Mouse (Mus musculus): ENCODE data around the gene Abca1.

The Abca1 gene

DNA sequence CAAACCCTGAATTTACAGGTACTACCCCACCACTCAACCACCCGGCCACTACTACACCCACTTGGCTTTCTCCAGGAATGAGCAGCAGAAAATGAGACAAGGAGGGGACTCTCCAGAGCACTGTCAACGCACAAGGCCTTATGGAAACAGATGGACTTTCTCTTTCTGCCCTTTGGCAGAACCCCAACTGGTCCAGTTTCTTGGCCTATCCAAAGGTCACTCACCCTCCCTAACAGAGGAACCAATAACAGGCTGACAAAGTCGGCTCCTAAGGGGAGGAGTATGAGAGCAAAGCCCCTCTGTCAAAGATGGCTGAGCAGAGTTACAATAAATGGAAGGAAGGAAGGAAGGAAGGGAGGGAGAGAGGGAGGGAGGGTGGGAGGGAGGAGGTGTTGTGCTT lies 65.4 kb downstream of the Abca1 start:
- no peak for ATAC-seq (ENCODE audit: insufficient number of reproducible peaks, low FRiP score, low TSS enrichment)

DNA sequence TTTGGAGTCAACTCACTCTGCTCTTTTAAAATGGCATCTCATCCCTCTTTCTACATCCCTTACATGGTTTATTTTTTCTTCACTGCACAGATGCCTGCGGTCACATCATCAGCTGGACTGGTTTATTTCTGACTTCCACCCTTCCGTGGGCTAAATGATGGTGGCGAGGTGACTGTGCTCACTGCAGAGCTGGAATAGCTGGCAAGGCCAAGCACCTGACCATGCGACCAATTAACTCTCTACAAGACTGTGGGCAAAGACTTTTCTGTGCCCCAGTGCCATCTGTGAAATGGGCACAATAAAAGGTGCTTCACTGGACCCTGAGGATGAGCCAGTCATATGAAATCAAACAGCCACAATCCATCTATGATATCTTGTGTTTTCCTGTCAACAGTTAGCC lies 66.1 kb downstream of the Abca1 start:
- ATAC-seq (ENCODE audit: insufficient number of reproducible peaks, low FRiP score, low TSS enrichment): no peak

DNA sequence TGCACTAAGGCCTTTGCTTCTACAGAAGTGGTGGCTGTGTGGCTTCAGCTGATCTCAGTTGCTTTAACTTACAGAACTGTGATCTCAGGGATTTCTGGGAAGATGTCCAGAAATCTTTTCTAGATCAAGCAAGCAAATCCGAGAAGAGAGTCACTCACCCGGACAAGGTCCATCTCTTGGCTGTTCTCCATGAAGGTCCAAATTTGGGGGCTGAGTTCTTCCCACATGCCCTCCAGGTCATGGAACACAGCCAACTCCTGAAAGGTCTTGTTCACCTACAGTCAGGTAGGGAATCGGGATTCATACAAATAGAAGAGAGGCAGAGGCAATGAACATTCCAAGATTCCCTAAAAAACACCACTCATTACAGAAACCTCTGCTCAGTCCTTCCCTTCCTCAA lies 70.1 kb downstream of the Abca1 start:
- no peak for ATAC-seq (ENCODE audit: insufficient number of reproducible peaks, low FRiP score, low TSS enrichment)

DNA sequence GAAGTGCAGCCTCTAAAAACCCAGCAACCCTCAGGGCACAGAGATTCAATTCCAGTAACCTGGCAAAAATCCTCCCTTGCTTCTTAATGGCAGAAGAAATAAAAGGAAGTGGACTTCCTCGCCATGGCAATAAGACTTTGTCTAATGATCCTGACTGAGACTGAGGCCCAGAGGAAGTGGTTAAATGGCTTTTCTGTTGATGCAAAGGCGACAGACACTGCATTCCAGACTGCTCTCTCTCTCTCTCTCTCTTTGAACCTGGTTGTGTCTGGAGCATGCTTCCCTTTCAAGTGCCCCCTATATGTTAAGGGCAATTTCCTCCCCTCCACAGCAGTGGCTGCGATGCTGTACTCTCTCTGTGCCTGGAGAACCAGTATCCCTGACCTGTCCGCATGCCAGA lies 70.7 kb downstream of the Abca1 start:
- ATAC-seq (ENCODE audit: insufficient number of reproducible peaks, low FRiP score, low TSS enrichment): no peak

DNA sequence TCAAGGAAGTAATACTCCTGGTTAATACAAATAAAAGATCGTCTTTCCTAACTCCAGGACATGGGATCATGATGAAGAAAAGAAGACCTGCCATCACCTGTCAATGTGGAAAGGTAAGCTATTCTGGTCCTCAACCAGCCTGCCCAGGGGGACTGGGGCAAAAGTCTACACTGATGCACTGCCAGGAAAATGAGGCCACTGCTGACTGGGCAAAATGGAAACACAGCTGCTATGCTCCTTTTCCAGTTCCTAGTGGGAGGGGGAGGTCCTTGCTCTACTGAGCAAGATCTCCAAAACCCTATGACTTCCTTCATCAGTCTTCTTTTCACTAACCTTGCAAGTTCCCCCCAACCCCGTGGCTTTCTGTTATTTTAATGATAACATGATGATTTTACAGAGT lies 73.1 kb downstream of the Abca1 start:
- no peak for ATAC-seq (ENCODE audit: insufficient number of reproducible peaks, low FRiP score, low TSS enrichment)

DNA sequence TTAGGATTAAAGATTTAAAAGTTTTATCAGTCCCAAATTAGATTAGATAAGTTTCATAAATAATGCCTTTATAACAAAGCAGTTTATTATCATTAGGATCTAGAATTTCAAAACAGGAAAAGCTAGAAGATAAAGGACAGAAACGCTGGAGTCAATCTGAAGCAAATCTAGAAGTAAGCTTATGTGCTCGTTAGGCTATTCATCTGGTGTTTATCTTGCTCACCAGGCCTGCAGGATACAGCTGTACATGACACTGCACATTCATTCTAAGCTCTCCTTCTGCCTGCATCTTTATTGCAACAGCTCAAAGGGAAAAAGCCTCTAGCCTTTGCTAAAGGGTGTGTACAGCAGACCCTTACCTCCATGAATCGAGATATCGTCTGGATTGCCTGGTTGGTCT lies 74.1 kb downstream of the Abca1 start:
- no peak for ATAC-seq (ENCODE audit: insufficient number of reproducible peaks, low FRiP score, low TSS enrichment)

DNA sequence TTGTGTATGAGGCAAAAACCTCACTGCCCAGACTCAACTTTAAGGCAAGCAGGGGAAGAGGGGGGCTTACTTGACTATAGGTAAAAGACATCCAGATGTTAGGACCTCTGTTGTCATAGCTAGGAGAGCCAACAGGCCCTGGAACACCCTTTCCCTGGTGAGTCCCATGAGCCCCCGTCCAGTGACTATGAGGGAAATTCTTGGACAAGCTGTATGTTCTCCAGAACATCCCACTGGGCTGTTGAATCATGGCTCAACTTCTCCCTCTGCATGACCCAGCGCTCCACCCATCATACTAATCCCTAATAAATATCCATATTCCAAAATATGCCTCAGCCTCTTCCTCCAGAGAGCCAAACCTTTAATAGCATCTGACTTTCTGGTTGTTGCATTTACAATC lies 76.6 kb downstream of the Abca1 start:
- ATAC-seq (ENCODE audit: insufficient number of reproducible peaks, low FRiP score, low TSS enrichment): no peak

DNA sequence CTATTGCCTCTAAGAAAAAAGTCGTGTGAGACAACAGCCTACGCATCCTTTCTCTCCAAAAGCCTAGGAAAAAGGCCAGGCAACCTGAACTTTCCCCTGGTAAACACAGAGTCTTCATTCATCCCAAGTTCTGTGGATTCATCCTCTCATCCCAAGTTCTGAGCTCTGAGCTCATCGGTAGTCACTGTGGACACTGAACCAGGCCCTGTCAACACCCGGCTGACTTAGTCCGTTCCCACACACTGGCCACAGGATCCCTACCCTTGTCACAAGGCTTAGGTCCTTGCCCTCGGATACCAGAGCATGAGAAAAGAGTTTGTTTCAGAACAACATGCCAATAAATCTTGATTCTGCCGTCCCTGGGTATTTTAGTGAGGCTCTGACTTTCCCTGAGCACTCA lies 77.2 kb downstream of the Abca1 start:
- ATAC-seq (ENCODE audit: insufficient number of reproducible peaks, low FRiP score, low TSS enrichment): no peak

DNA sequence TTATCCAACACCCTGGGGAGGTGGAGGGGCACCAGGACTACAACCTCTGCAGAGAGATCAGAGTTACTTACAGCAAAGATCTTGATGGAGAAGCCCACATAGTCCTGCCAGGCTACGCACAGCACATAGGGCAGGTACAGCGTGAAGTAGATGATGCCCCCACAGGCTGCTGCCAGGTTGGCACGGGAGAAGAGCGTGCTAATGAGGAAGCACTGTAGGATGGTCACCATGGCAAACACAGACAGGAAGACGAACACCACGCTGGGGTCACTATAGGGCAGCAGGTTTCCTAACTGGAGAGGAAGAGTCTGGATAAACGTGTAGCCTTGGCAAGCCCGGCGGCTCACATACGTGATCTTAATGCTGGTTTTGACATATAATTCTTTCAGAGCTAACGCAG lies 77.8 kb downstream of the Abca1 start:
- no peak for ATAC-seq (ENCODE audit: insufficient number of reproducible peaks, low FRiP score, low TSS enrichment)

DNA sequence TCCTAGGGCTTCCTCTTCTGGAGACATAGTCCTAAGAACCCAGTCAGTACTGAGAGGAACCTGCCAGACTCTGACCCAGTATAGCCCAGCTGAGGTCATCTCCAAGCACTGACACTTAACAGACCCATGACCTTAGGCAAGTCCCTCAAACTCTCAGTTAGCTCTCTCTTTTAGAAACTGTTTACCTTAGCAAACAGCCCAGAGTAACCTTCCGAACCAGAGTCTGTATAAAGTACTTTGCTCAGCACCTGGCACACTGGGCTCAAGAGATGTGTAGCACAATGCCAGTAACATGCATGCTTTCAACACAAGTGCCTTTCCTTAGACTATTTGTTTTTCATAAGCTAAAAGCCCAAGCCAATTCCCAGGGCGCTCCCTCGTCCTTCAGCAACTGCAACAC lies 79.4 kb downstream of the Abca1 start:
- no peak for ATAC-seq (ENCODE audit: insufficient number of reproducible peaks, low FRiP score, low TSS enrichment)

DNA sequence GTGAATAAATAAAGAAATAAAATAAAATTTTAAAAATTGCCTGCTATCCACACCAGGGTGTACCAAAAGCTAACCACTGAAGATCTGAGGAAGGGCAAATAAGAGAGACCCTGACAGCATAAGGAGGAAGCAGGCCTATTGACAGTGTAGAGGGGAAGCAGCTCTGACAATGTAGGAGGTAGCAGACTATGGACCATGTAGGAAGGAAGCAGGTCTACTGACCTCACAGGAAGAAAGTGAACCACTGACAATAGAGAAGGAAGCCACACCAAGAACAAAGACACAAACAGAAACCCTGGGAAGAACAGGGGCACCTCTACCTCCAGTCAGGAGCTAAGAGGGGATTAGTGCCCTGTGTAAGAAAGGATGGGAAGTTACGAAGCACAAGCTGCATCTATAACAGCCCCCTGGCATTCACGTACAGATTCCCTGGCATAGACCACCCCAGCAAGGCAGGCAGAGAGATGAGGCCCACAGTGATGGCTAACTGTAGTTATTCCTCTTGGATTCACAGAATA lies 80.8 kb downstream of the Abca1 start:
- ATAC-seq (ENCODE audit: insufficient number of reproducible peaks, low FRiP score, low TSS enrichment): no peak

DNA sequence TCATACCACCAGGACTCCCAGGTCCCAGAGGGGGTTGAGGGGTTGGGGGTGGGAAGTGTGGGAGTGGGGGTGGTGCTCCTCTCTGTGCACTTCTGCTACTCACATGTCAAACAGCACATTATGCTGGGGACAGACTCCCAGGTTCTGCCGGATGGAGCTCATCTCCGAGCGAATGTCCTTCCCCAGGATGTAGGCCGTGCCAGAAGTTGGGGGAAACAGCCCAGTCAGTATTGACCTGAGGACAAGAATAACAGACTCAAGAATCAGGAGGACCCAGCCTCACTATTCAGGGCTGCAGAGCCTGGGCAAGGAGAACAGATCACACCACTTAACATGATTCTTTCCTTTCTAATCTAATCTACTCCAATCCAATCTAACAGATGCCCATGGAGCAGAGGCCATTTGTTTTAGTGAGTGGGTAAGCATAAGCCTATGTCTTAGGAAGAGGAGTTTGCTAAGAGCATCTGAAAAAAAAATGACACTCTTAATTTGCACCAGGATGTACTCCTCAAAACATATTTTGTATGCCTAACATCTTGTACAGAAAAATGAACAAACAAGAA lies 82.8 kb downstream of the Abca1 start:
- no peak for ATAC-seq (ENCODE audit: insufficient number of reproducible peaks, low FRiP score, low TSS enrichment)

DNA sequence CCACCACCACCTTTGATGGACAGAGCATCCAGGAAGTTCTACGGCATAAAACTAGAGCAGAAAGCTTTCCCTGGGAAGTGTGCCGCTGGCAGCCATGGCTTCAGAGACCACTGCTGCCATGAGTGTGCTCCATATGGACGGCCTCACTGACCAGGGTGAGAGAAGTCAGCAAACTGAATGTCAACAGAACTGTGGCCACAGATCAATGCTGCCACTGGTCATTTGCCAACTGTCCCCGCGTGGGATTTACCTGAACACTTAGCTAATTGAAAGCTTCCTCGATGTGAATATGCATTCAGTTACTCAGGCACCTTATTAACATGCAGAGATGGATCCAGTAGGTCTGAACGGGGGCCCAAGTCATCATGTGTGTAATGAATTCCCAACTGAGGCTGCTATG lies 86.7 kb downstream of the Abca1 start:
- ATAC-seq (ENCODE audit: insufficient number of reproducible peaks, low FRiP score, low TSS enrichment): no peak

DNA sequence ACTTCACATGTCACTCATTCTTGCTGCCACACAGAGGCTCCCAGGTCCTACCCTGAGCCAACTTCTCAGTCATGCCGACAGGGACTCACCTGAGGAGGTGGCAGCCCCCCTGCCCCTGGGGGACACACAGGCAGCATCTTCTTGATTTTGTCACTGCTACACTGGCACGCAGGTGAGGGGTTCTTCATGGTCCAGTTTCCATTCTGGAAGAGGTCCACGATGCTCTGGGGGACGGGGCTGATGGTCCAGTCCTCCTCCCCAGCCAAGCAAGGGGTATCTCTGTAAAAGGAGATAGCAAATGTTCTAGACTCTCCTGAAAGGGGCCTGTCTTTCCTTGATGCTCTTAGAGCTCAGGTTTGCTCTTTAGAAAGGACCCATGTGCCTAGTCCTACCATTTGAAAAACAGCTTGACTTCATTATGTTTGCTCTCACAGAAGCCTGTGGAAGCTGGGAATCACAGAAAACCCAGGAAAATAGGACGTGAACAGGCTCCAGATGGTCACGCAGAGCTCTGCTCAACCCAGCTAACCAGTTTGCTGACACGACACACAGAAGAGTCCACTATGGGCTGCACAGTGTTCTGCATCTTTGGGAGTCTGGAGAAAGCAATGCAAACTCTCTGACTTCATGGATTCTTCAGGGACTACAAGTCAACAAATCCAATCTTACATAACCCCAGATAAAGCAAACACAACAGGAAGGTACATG lies 97.2 kb downstream of the Abca1 start:
- ATAC-seq (ENCODE audit: insufficient number of reproducible peaks, low FRiP score, low TSS enrichment): peak; percentile 66; the same call in 1 of the 2 replicates

DNA sequence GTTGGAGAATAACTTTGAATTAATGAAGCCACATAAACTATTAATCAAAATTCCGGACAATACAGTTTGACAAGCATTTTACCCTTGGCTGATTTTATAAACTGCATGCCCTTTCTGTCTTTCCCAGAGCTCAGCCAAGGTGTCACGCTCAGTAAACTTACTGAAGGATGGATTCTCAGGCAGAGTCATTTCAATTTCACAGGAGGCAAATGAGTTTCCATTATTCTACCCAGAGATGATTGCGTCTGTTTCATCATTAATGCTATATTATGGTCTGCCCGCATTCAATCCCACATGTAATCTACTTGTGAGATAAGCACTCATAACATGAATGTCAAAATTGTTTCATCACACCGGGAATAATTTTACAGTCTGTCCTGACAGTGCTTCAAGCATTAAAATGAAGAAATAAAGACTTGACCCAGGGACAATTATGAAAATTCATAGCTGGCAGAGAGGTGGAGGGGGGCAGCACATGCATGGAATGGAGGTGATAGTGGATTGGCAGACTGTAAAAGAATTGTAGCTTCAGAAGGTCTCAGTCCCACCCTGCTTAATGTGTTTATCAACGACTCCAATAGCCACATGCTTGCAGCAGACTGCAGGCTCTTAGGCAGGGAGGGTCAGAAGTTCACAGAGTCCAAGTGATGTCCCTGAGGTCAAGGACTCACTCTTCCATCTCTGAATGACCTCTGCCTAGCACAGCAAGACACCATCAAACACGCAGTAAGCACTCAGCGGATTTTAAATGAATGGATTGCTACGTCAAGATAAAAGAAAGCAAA lies 113.3 kb downstream of the Abca1 start:
- no peak for ATAC-seq (ENCODE audit: insufficient number of reproducible peaks, low FRiP score, low TSS enrichment)

DNA sequence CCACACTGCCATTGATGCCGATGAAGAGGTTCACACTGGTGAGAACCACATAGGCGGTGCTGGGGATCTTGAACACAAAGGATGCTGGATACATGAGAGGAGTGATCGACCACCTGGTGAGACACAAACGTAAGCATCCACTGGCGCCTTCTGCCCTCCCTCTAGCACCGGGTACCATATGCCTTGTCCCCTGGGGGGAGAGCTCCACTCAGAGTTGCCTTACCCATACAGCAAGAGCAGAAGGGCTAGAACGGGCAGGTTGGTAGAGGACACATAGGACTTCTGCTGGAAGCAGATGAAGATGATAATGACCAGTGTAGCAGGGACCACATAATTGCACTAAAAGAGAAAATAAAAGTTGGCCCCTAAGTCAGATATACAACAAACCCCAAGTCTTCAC lies 113.9 kb downstream of the Abca1 start:
- ATAC-seq (ENCODE audit: insufficient number of reproducible peaks, low FRiP score, low TSS enrichment): no peak

DNA sequence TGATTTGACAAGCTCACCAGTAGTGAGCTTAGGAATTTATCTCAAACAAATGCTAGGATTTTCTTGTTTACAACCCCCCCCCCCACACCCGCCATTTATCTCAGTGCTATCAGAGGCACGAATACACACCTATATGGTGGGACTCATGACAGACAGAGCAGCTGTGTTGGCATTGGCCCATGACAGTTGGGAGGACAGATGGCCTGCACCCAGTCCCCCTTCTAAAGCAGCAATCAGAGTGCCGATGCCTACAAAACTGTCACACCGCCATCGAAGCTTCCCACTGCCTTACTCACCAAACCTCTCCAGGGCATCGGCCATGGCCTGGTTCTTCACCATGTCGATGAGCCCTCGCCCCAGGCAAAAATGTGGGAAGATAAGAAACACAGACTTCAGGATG lies 115.9 kb downstream of the Abca1 start:
- no peak for ATAC-seq (ENCODE audit: insufficient number of reproducible peaks, low FRiP score, low TSS enrichment)

DNA sequence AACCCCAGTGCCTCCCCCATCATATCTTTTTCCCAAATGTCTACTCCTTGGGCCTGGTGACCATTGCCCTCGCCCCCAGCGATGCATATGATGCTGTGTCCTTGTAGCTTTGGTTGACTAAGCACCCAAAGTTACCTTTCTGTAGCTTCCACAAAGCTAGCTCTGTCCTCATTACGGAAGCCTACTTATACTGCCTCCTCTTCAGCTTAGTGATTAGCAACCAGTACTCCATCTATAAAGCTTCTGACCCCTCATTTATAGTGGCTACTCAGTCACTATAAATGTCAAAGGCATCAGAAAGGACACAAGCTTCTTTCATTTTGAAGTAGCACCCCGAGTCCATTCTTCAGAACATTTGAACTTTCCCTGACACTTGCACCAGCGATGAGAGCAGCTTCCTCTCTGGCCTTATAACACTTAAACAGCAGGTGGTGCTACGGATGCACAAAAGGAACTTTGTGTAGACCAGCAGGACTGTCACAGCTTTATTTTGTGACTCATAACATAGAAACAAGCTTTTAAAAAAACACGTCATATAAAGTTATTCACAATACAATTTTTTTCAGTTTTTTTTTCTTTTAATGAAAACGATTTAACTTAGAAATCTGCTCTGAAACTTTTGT lies 129.3 kb downstream of the Abca1 start:
- no peak for ATAC-seq (ENCODE audit: insufficient number of reproducible peaks, low FRiP score, low TSS enrichment)

DNA sequence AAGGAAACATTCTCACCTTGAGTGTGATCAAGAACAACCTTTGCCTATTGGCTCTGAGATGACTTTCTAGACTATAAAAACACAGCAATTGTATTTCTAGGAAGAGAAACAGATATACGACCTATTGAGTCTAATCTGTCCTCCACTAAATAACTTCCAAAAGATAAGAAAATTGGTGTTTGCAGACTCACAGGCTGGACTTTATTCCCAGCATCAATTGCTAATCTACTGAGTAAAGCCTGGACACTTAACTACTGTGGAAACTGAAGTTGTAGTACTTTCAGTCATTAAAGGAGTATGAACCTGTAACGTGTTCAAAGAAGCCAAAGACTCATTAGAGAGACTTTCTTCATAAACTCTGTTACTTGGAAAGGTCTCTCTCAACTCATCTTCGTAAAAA lies 131.9 kb downstream of the Abca1 start:
- ATAC-seq (ENCODE audit: insufficient number of reproducible peaks, low FRiP score, low TSS enrichment): no peak

DNA sequence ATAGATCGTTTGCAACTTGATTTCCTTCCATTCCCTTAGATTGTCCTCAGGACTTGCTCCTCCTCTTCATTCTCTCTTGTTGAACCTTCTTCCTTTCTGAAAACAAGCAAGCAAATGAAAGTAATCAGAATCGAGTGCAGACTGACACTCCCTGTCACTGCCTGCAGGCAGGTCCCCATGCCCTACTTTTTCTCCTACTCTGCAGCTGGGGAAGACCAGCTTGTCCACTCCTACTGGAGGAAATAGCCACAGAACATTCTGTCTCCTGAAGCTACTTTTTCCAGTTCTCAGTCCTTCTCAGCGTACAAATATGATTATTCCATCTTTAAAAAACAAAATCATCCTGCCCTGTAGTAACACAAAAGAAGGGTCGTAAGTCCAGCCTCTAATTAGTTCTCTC lies 135.3 kb downstream of the Abca1 start:
- ATAC-seq (ENCODE audit: insufficient number of reproducible peaks, low FRiP score, low TSS enrichment): no peak
